Mouse (Mus musculus): ENCODE results near the gene Ptpdc1. TPM values are rescaled to one million over a fixed set of nuclear protein-coding genes. Genes with fewer than 3 reads are reported as not detected.

Gene Ptpdc1
- polyA plus RNA-seq, 1 experiment: 5.5 TPM

- Histone ChIP-seq H3K36me3 (ENCODE audit: control insufficient read depth, insufficient read depth) (no peaks in the 10 kb centered on the region), H3K79me2 (ENCODE audit: control insufficient read depth, insufficient read depth) (no peaks in the 10 kb centered on the region), H3K4me3 (ENCODE audit: insufficient read depth, poor library complexity, severe bottlenecking) (no peak overlapping the region), H3ac (ENCODE audit: control insufficient read depth, insufficient read length, low read depth) (no peak overlapping the region), H3K79me3 (ENCODE audit: low read depth) (no peaks in the 10 kb centered on the region), H3K27me3 (ENCODE audit: control insufficient read depth, insufficient read depth, insufficient read length) (no peaks in the 10 kb centered on the region)
- TF ChIP-seq CEBPB (IDR thresholded peaks at IDR 0.05; ENCODE audit: low read depth) (no peak), MYOG (IDR thresholded peaks at IDR 0.05; ENCODE audit: control insufficient read depth, extremely low read depth, insufficient read length) (no peak), FOSL1 (IDR thresholded peaks at IDR 0.05; ENCODE audit: insufficient read depth, low read length, poor library complexity, severe bottlenecking) (no peak), USF1 (IDR thresholded peaks at IDR 0.05; ENCODE audit: low read depth) (no peak), MYOD1 (IDR thresholded peaks at IDR 0.05; ENCODE audit: control insufficient read depth, insufficient read length, low read depth) (no peak), CTCF (IDR thresholded peaks at IDR 0.05; ENCODE audit: control insufficient read depth, insufficient read depth, insufficient read length) (no peak), MAX (IDR thresholded peaks at IDR 0.05) (no peak)
Observed at GRCm38 (mm10) chr13:48631691-48632090, 6.2 kb upstream of the Ptpdc1 start.

GRCm38 (mm10) chr13:48624968-48625398, 481 bp downstream of the Ptpdc1 start:
- Histone ChIP-seq H3K79me3 (ENCODE audit: low read depth) (peaks cover 2% of the 10 kb centered on the region), H3K79me2 (ENCODE audit: control insufficient read depth, insufficient read depth) (no peaks in the 10 kb centered on the region), H3K36me3 (ENCODE audit: control insufficient read depth, insufficient read depth) (no peaks in the 10 kb centered on the region), H3K27me3 (ENCODE audit: control insufficient read depth, insufficient read depth, insufficient read length) (no peaks in the 10 kb centered on the region), H3K4me3 (ENCODE audit: insufficient read depth, poor library complexity, severe bottlenecking) (peak overlapping the region; percentile 40), H3ac (ENCODE audit: control insufficient read depth, insufficient read length, low read depth) (peak overlapping the region; percentile 83)
- TF ChIP-seq FOSL1 (IDR thresholded peaks at IDR 0.05; ENCODE audit: insufficient read depth, low read length, poor library complexity, severe bottlenecking): no peak
- TF ChIP-seq USF1 (IDR thresholded peaks at IDR 0.05; ENCODE audit: low read depth): peak; percentile 92

- Histone ChIP-seq H3K27me3 (ENCODE audit: control insufficient read depth, insufficient read depth, insufficient read length) (no peaks in the 10 kb centered on the region), H3ac (ENCODE audit: control insufficient read depth, insufficient read length, low read depth) (no peak overlapping the region), H3K36me3 (ENCODE audit: control insufficient read depth, insufficient read depth) (no peaks in the 10 kb centered on the region), H3K4me3 (ENCODE audit: insufficient read depth, poor library complexity, severe bottlenecking) (no peak overlapping the region), H3K79me3 (ENCODE audit: low read depth) (peaks cover 2% of the 10 kb centered on the region), H3K79me2 (ENCODE audit: control insufficient read depth, insufficient read depth) (peaks cover 5% of the 10 kb centered on the region)
- TF ChIP-seq USF1 (IDR thresholded peaks at IDR 0.05; ENCODE audit: low read depth) (no peak), CTCF (IDR thresholded peaks at IDR 0.05; ENCODE audit: control insufficient read depth, insufficient read depth, insufficient read length) (no peak), MYOG (IDR thresholded peaks at IDR 0.05; ENCODE audit: control insufficient read depth, extremely low read depth, insufficient read length) (no peak), MAX (IDR thresholded peaks at IDR 0.05) (no peak), CEBPB (IDR thresholded peaks at IDR 0.05; ENCODE audit: low read depth) (no peak), MYOD1 (IDR thresholded peaks at IDR 0.05; ENCODE audit: control insufficient read depth, insufficient read length, low read depth) (no peak), FOSL1 (IDR thresholded peaks at IDR 0.05; ENCODE audit: insufficient read depth, low read length, poor library complexity, severe bottlenecking) (no peak)
Observed at GRCm38 (mm10) chr13:48618890-48619289, 6.6 kb downstream of the Ptpdc1 start.

GRCm38 (mm10) chr13:48617774-48618173, 7.7 kb downstream of the Ptpdc1 start:
- no peaks in the 10 kb centered on the region for H3K79me3 ChIP-seq (ENCODE audit: low read depth)
- H3K27me3 ChIP-seq (ENCODE audit: control insufficient read depth, insufficient read depth, insufficient read length): no peaks in the 10 kb centered on the region
- no peak for TF ChIP-seq MAX (IDR thresholded peaks at IDR 0.05)
- TF ChIP-seq USF1 (IDR thresholded peaks at IDR 0.05; ENCODE audit: low read depth): no peak
- no peak for TF ChIP-seq CTCF (IDR thresholded peaks at IDR 0.05; ENCODE audit: control insufficient read depth, insufficient read depth, insufficient read length)
- TF ChIP-seq CEBPB (IDR thresholded peaks at IDR 0.05; ENCODE audit: low read depth): no peak
- TF ChIP-seq FOSL1 (IDR thresholded peaks at IDR 0.05; ENCODE audit: insufficient read depth, low read length, poor library complexity, severe bottlenecking): no peak
- TF ChIP-seq MYOG (IDR thresholded peaks at IDR 0.05; ENCODE audit: control insufficient read depth, extremely low read depth, insufficient read length): no peak
- no peak for TF ChIP-seq MYOD1 (IDR thresholded peaks at IDR 0.05; ENCODE audit: control insufficient read depth, insufficient read length, low read depth)
- peaks cover 5% of the 10 kb centered on the region for H3K79me2 ChIP-seq (ENCODE audit: control insufficient read depth, insufficient read depth)
- no peak overlapping the region for H3ac ChIP-seq (ENCODE audit: control insufficient read depth, insufficient read length, low read depth)
- no peak overlapping the region for H3K4me3 ChIP-seq (ENCODE audit: insufficient read depth, poor library complexity, severe bottlenecking)
- no peaks in the 10 kb centered on the region for H3K36me3 ChIP-seq (ENCODE audit: control insufficient read depth, insufficient read depth)

GRCm38 (mm10) chr13:48614525-48614924, 10.9 kb downstream of the Ptpdc1 start:
- Histone ChIP-seq H3K36me3 (ENCODE audit: control insufficient read depth, insufficient read depth) (no peaks in the 10 kb centered on the region), H3K4me3 (ENCODE audit: insufficient read depth, poor library complexity, severe bottlenecking) (no peak overlapping the region), H3ac (ENCODE audit: control insufficient read depth, insufficient read length, low read depth) (no peak overlapping the region), H3K79me2 (ENCODE audit: control insufficient read depth, insufficient read depth) (peaks cover 5% of the 10 kb centered on the region), H3K27me3 (ENCODE audit: control insufficient read depth, insufficient read depth, insufficient read length) (no peaks in the 10 kb centered on the region), H3K79me3 (ENCODE audit: low read depth) (no peaks in the 10 kb centered on the region)
- peak; percentile 38 for TF ChIP-seq FOSL1 (IDR thresholded peaks at IDR 0.05; ENCODE audit: insufficient read depth, low read length, poor library complexity, severe bottlenecking)
- TF ChIP-seq CEBPB (IDR thresholded peaks at IDR 0.05; ENCODE audit: low read depth): no peak
- TF ChIP-seq USF1 (IDR thresholded peaks at IDR 0.05; ENCODE audit: low read depth): no peak
- peak; percentile 38 for TF ChIP-seq MAX (IDR thresholded peaks at IDR 0.05)

GRCm38 (mm10) chr13:48609106-48609505, 16.4 kb downstream of the Ptpdc1 start:
- no peaks in the 10 kb centered on the region for H3K27me3 ChIP-seq (ENCODE audit: control insufficient read depth, insufficient read depth, insufficient read length)
- H3ac ChIP-seq (ENCODE audit: control insufficient read depth, insufficient read length, low read depth): no peak overlapping the region
- H3K79me2 ChIP-seq (ENCODE audit: control insufficient read depth, insufficient read depth): no peaks in the 10 kb centered on the region
- no peak overlapping the region for H3K4me3 ChIP-seq (ENCODE audit: insufficient read depth, poor library complexity, severe bottlenecking)
- H3K36me3 ChIP-seq (ENCODE audit: control insufficient read depth, insufficient read depth): peaks cover 2% of the 10 kb centered on the region
- TF ChIP-seq CTCF (IDR thresholded peaks at IDR 0.05; ENCODE audit: control insufficient read depth, insufficient read depth, insufficient read length) (no peak), MYOG (IDR thresholded peaks at IDR 0.05; ENCODE audit: control insufficient read depth, extremely low read depth, insufficient read length) (no peak), FOSL1 (IDR thresholded peaks at IDR 0.05; ENCODE audit: insufficient read depth, low read length, poor library complexity, severe bottlenecking) (no peak), MYOD1 (IDR thresholded peaks at IDR 0.05; ENCODE audit: control insufficient read depth, insufficient read length, low read depth) (no peak), CEBPB (IDR thresholded peaks at IDR 0.05; ENCODE audit: low read depth) (no peak), USF1 (IDR thresholded peaks at IDR 0.05; ENCODE audit: low read depth) (no peak), MAX (IDR thresholded peaks at IDR 0.05) (no peak)
- H3K79me3 ChIP-seq (ENCODE audit: low read depth): no peaks in the 10 kb centered on the region

Data from C2C12 (cell line).